Mouse (Mus musculus): ENCODE data around the gene Iqck. TPM values are rescaled to one million over a fixed set of nuclear protein-coding genes. Genes with fewer than 3 reads are reported as not detected.
A peak's percentile ranks its signal among the peaks of the same experiment; 100 is the strongest.

Iqck gene
- polyA plus RNA-seq, 1 experiment from 2014 or later: 2.0 TPM

GRCm38 (mm10) chr7:118971499-118971898, 115.9 kb downstream of the Iqck start:
- H3K4me2 ChIP-seq: no peak overlapping the region
- H3K27me3 ChIP-seq (replicated peaks): no peaks in the 10 kb centered on the region
- no peaks in the 10 kb centered on the region for H3K36me3 ChIP-seq
- no peak overlapping the region for H3K4me3 ChIP-seq (replicated peaks)
- H3K4me1 ChIP-seq: 0 out of 2 replicates have a peak, but pooled peaks cover 4% of the 10 kb centered on the region
- 84% methylated on average over 8 of the region's 8 CpGs for WGBS
- no peak for ATAC-seq (ENCODE audit: insufficient read depth, low FRiP score, low read depth)
- no peaks in the 10 kb centered on the region for H3K9me3 ChIP-seq
- H3K27ac ChIP-seq: no peak overlapping the region
- no peak overlapping the region for H3K9ac ChIP-seq

GRCm38 (mm10) chr7:118972306-118972705, 116.8 kb downstream of the Iqck start:
- ATAC-seq (ENCODE audit: insufficient read depth, low FRiP score, low read depth): no peak

GRCm38 (mm10) chr7:118973377-118973776, 117.8 kb downstream of the Iqck start:
- no peak for ATAC-seq (ENCODE audit: insufficient read depth, low FRiP score, low read depth)
- 69% methylated on average over 4 of the region's 4 CpGs for WGBS
- Histone ChIP-seq H3K4me3 (replicated peaks) (no peak overlapping the region), H3K27me3 (replicated peaks) (no peaks in the 10 kb centered on the region), H3K4me2 (no peak overlapping the region), H3K4me1 (0 out of 2 replicates have a peak, but pooled peaks cover 4% of the 10 kb centered on the region), H3K27ac (no peak overlapping the region), H3K36me3 (no peaks in the 10 kb centered on the region), H3K9me3 (no peaks in the 10 kb centered on the region), H3K9ac (no peak overlapping the region)

More at GRCm38 (mm10) chr7:118972306-118972705, 116.8 kb downstream of the Iqck start:
- no peak overlapping the region for H3K27ac ChIP-seq
- H3K9me3 ChIP-seq: no peaks in the 10 kb centered on the region
- no peaks in the 10 kb centered on the region for H3K36me3 ChIP-seq
- H3K9ac ChIP-seq: no peak overlapping the region
- H3K4me1 ChIP-seq: 0 out of 2 replicates have a peak, but pooled peaks cover 4% of the 10 kb centered on the region
- H3K27me3 ChIP-seq (replicated peaks): no peaks in the 10 kb centered on the region
- WGBS: 79% methylated on average over 5 of the region's 5 CpGs
- no peak overlapping the region for H3K4me2 ChIP-seq
- no peak overlapping the region for H3K4me3 ChIP-seq (replicated peaks)

- WGBS: 72% methylated on average over 3 of the region's 3 CpGs
Observed at GRCm38 (mm10) chr7:118975837-118976236, 120.3 kb downstream of the Iqck start.

GRCm38 (mm10) chr7:118976414-118977166, 121.0 kb downstream of the Iqck start:
- no peaks in the 10 kb centered on the region for H3K9me3 ChIP-seq
- no peak overlapping the region for H3K27ac ChIP-seq
- 0 out of 2 replicates have a peak, but pooled peaks cover 4% of the 10 kb centered on the region for H3K4me1 ChIP-seq
- no peak overlapping the region for H3K9ac ChIP-seq
- WGBS: 46% methylated on average over 14 of the region's 14 CpGs
- peak; percentile 41; the same call in 1 of the 2 replicates for ATAC-seq (ENCODE audit: insufficient read depth, low FRiP score, low read depth)
- H3K4me2 ChIP-seq: no peak overlapping the region
- no peaks in the 10 kb centered on the region for H3K36me3 ChIP-seq
- no peak overlapping the region for H3K4me3 ChIP-seq (replicated peaks)
- H3K27me3 ChIP-seq (replicated peaks): no peaks in the 10 kb centered on the region

More at GRCm38 (mm10) chr7:118975837-118976236, 120.3 kb downstream of the Iqck start:
- 0 out of 2 replicates have a peak, but pooled peaks cover 4% of the 10 kb centered on the region for H3K4me1 ChIP-seq
- H3K4me2 ChIP-seq: no peak overlapping the region
- no peaks in the 10 kb centered on the region for H3K36me3 ChIP-seq
- no peak overlapping the region for H3K9ac ChIP-seq
- H3K27ac ChIP-seq: no peak overlapping the region
- no peak overlapping the region for H3K4me3 ChIP-seq (replicated peaks)
- no peak for ATAC-seq (ENCODE audit: insufficient read depth, low FRiP score, low read depth)
- H3K27me3 ChIP-seq (replicated peaks): no peaks in the 10 kb centered on the region
- no peaks in the 10 kb centered on the region for H3K9me3 ChIP-seq

GRCm38 (mm10) chr7:118977167-118977543, 121.6 kb downstream of the Iqck start:
- H3K36me3 ChIP-seq: no peaks in the 10 kb centered on the region
- H3K27ac ChIP-seq: no peak overlapping the region
- H3K4me2 ChIP-seq: no peak overlapping the region
- no peaks in the 10 kb centered on the region for H3K27me3 ChIP-seq (replicated peaks)
- H3K9me3 ChIP-seq: no peaks in the 10 kb centered on the region
- H3K4me3 ChIP-seq (replicated peaks): no peak overlapping the region
- 0 out of 2 replicates have a peak, but pooled peaks cover 4% of the 10 kb centered on the region for H3K4me1 ChIP-seq
- no peak overlapping the region for H3K9ac ChIP-seq
- ATAC-seq (ENCODE audit: insufficient read depth, low FRiP score, low read depth): no peak
- WGBS: 78% methylated on average over 10 of the region's 10 CpGs

- H3K27me3 ChIP-seq (replicated peaks): no peaks in the 10 kb centered on the region
- H3K4me3 ChIP-seq (replicated peaks): no peak overlapping the region
- no peak overlapping the region for H3K9ac ChIP-seq
- H3K27ac ChIP-seq: no peak overlapping the region
- no peak for ATAC-seq (ENCODE audit: insufficient read depth, low FRiP score, low read depth)
- H3K36me3 ChIP-seq: 0 out of 2 replicates have a peak, but pooled peaks cover 8% of the 10 kb centered on the region
- H3K4me2 ChIP-seq: no peak overlapping the region
- no peaks in the 10 kb centered on the region for H3K9me3 ChIP-seq
- no peaks in the 10 kb centered on the region for H3K4me1 ChIP-seq
- 90% methylated on average over 7 of the region's 7 CpGs for WGBS
Observed at GRCm38 (mm10) chr7:118979121-118979520, 123.6 kb downstream of the Iqck start.

GRCm38 (mm10) chr7:118979708-118980107, 124.2 kb downstream of the Iqck start:
- H3K4me2 ChIP-seq: no peak overlapping the region
- no peak overlapping the region for H3K9ac ChIP-seq
- H3K9me3 ChIP-seq: no peaks in the 10 kb centered on the region
- no peak overlapping the region for H3K27ac ChIP-seq
- H3K4me1 ChIP-seq: no peaks in the 10 kb centered on the region
- no peaks in the 10 kb centered on the region for H3K27me3 ChIP-seq (replicated peaks)
- ATAC-seq (ENCODE audit: insufficient read depth, low FRiP score, low read depth): no peak
- 91% methylated on average over 9 of the region's 9 CpGs for WGBS
- 0 out of 2 replicates have a peak, but pooled peaks cover 8% of the 10 kb centered on the region for H3K36me3 ChIP-seq
- H3K4me3 ChIP-seq (replicated peaks): no peak overlapping the region

GRCm38 (mm10) chr7:118981346-118981745, 125.8 kb downstream of the Iqck start:
- H3K27ac ChIP-seq: no peak overlapping the region
- H3K27me3 ChIP-seq (replicated peaks): no peaks in the 10 kb centered on the region
- no peak overlapping the region for H3K4me2 ChIP-seq
- 0 out of 2 replicates have a peak, but pooled peaks cover 8% of the 10 kb centered on the region for H3K36me3 ChIP-seq
- ATAC-seq (ENCODE audit: insufficient read depth, low FRiP score, low read depth): no peak
- H3K9ac ChIP-seq: no peak overlapping the region
- 68% methylated on average over 4 of the region's 4 CpGs for WGBS
- no peaks in the 10 kb centered on the region for H3K4me1 ChIP-seq
- H3K4me3 ChIP-seq (replicated peaks): no peak overlapping the region
- H3K9me3 ChIP-seq: no peaks in the 10 kb centered on the region

GRCm38 (mm10) chr7:118981831-118982230, 126.3 kb downstream of the Iqck start:
- Histone ChIP-seq H3K4me1 (no peaks in the 10 kb centered on the region), H3K27ac (no peak overlapping the region), H3K9ac (no peak overlapping the region), H3K27me3 (replicated peaks) (no peaks in the 10 kb centered on the region), H3K36me3 (0 out of 2 replicates have a peak, but pooled peaks cover 8% of the 10 kb centered on the region), H3K4me2 (no peak overlapping the region), H3K4me3 (replicated peaks) (no peak overlapping the region), H3K9me3 (no peaks in the 10 kb centered on the region)
- no peak for ATAC-seq (ENCODE audit: insufficient read depth, low FRiP score, low read depth)
- 89% methylated on average over 5 of the region's 5 CpGs for WGBS

GRCm38 (mm10) chr7:118982586-118982985, 127.0 kb downstream of the Iqck start:
- no peak overlapping the region for H3K9ac ChIP-seq
- ATAC-seq (ENCODE audit: insufficient read depth, low FRiP score, low read depth): no peak
- WGBS: 68% methylated on average over 4 of the region's 4 CpGs

GRCm38 (mm10) chr7:118983961-118984360, 128.4 kb downstream of the Iqck start:
- Histone ChIP-seq H3K9me3 (no peaks in the 10 kb centered on the region), H3K36me3 (0 out of 2 replicates have a peak, but pooled peaks cover 8% of the 10 kb centered on the region), H3K4me2 (no peak overlapping the region), H3K27me3 (replicated peaks) (no peaks in the 10 kb centered on the region), H3K4me3 (replicated peaks) (no peak overlapping the region), H3K27ac (no peak overlapping the region), H3K9ac (no peak overlapping the region), H3K4me1 (0 out of 2 replicates have a peak, but pooled peaks cover 1% of the 10 kb centered on the region)
- ATAC-seq (ENCODE audit: insufficient read depth, low FRiP score, low read depth): no peak
- 80% methylated on average over 19 of the region's 19 CpGs for WGBS

More at GRCm38 (mm10) chr7:118982586-118982985, 127.0 kb downstream of the Iqck start:
- Histone ChIP-seq H3K27me3 (replicated peaks) (no peaks in the 10 kb centered on the region), H3K4me3 (replicated peaks) (no peak overlapping the region), H3K9me3 (no peaks in the 10 kb centered on the region), H3K36me3 (0 out of 2 replicates have a peak, but pooled peaks cover 8% of the 10 kb centered on the region), H3K4me1 (no peaks in the 10 kb centered on the region), H3K4me2 (no peak overlapping the region), H3K27ac (no peak overlapping the region)
